Mouse (Mus musculus) MEL (cell line): ENCODE results near the gene Jag2. TPM values are rescaled to one million over a fixed set of nuclear protein-coding genes. Genes with fewer than 3 reads are reported as not detected.
A peak's percentile ranks its signal among the peaks of the same experiment; 100 is the strongest.

ENCODE experiments used
- DNase-seq: peaks from one replicate; pipeline ENCODE4 v3.0.0; 2011; ENCODE audit warnings: low read depth, low spot score
- H3K27ac ChIP-seq: 2 replicates; pipeline ENCODE4 v1.5.1; 2012; ENCODE audit warnings: low read depth, mild to moderate bottlenecking, control low read depth, low read length, moderate library complexity; ENCODE audit not compliant: control insufficient read depth
- H3K27me3 ChIP-seq, 2 experiments: fragments of 150-350 bp in 1 of 2; sonication (generic) in 1 of 2; 2 replicates each; pipeline ENCODE4 v1.6.1; 2012; ENCODE audit warnings: low read length in 2 of 2, mild to moderate bottlenecking in 2 of 2, improper control_type of control experiment in 1 of 2, moderate library complexity in 1 of 2; ENCODE audit not compliant: insufficient read depth in 2 of 2, control insufficient read depth in 1 of 2
- H3K36me3 ChIP-seq, 2 experiments: 2 replicates each; pipeline ENCODE4 v1.6.1; 2012 to 2014; ENCODE audit warnings: low read length in 2 of 2, improper control_type of control experiment in 1 of 2, inconsistent platforms in 1 of 2, mild to moderate bottlenecking in 1 of 2; ENCODE audit not compliant: insufficient read depth in 2 of 2, control insufficient read depth in 1 of 2
- H3K4me1 ChIP-seq, 2 experiments: fragments of 150-350 bp in 1 of 2; sonication (generic) in 1 of 2; 2 replicates each; pipeline ENCODE4 v1.6.1; 2012; ENCODE audit warnings: low read length in 2 of 2, improper control_type of control experiment in 1 of 2, mild to moderate bottlenecking in 1 of 2; ENCODE audit not compliant: insufficient read depth in 2 of 2, control insufficient read depth in 1 of 2
- H3K4me3 ChIP-seq, 2 experiments: fragments of 150-350 bp in 1 of 2; sonication (generic) in 1 of 2; 2 replicates each; pipeline ENCODE4 v1.5.1; 2012; ENCODE audit warnings: low read depth in 2 of 2, low read length in 2 of 2, mild to moderate bottlenecking in 2 of 2, moderate library complexity in 2 of 2, control low read depth in 1 of 2, improper control_type of control experiment in 1 of 2; ENCODE audit not compliant: control insufficient read depth in 1 of 2, insufficient read depth in 1 of 2
- H3K79me2 ChIP-seq: 2 replicates; pipeline ENCODE4 v1.6.1; 2012; ENCODE audit warnings: mild to moderate bottlenecking, low read length, moderate library complexity; ENCODE audit not compliant: control insufficient read depth, poor library complexity, insufficient read depth
- H3K9ac ChIP-seq: 2 replicates; pipeline ENCODE4 v1.6.1; 2012; ENCODE audit warnings: low read depth, mild to moderate bottlenecking, control low read depth, low read length, moderate library complexity; ENCODE audit not compliant: control insufficient read depth, poor library complexity, severe bottlenecking
- H3K9me3 ChIP-seq: fragments of 150-350 bp; sonication (generic); replicated peaks from 2 replicates; pipeline ENCODE4 v1.6.1; 2012; ENCODE audit warnings: mild to moderate bottlenecking, low read length, improper control_type of control experiment, moderate library complexity; ENCODE audit not compliant: insufficient read depth
- BHLHE40 ChIP-seq: IDR thresholded peaks from 2 replicates; pipeline ENCODE4 v1.6.1; 2012; ENCODE audit warnings: low read depth, mild to moderate bottlenecking, inconsistent platforms, low read length, improper control_type of control experiment, borderline replicate concordance
- CHD1 ChIP-seq: IDR thresholded peaks from 2 replicates; pipeline ENCODE4 v1.6.1; 2012; ENCODE audit warnings: low read depth, mild to moderate bottlenecking, inconsistent platforms, low read length, improper control_type of control experiment
- CHD2 ChIP-seq: IDR thresholded peaks from 2 replicates; pipeline ENCODE4 v1.6.1; 2011; ENCODE audit warnings: low read length, improper control_type of control experiment
- CTCF ChIP-seq, 3 experiments: IDR thresholded peaks in 2 of 3; conservative IDR thresholded peaks in 1 of 3; 2 replicates each; pipeline ENCODE4 v1.5.1; 2011 to 2012; ENCODE audit warnings: low read length in 3 of 3, low read depth in 2 of 3, mild to moderate bottlenecking in 2 of 3, improper control_type of control experiment in 1 of 3, inconsistent platforms in 1 of 3, mixed read lengths in 1 of 3, moderate library complexity in 1 of 3; ENCODE audit not compliant: control insufficient read depth in 1 of 3, insufficient read depth in 1 of 3, poor library complexity in 1 of 3, severe bottlenecking in 1 of 3
- E2F4 ChIP-seq: IDR thresholded peaks from 2 replicates; pipeline ENCODE4 v1.6.1; 2011; ENCODE audit warnings: low read depth, low read length, improper control_type of control experiment, borderline replicate concordance
- ELF1 ChIP-seq: IDR thresholded peaks from 2 replicates; pipeline ENCODE4 v1.6.1; 2014; ENCODE audit warnings: low read depth, mild to moderate bottlenecking, inconsistent platforms, low read length, improper control_type of control experiment, moderate library complexity
- EP300 ChIP-seq, 2 experiments: IDR thresholded peaks; 2 replicates each; pipeline ENCODE4 v1.6.1; 2011; ENCODE audit warnings: improper control_type of control experiment in 2 of 2, low read length in 2 of 2, low read depth in 1 of 2, mild to moderate bottlenecking in 1 of 2
- GABPA ChIP-seq: IDR thresholded peaks from 2 replicates; pipeline ENCODE4 v1.6.1; 2012; ENCODE audit warnings: low read depth, mild to moderate bottlenecking, inconsistent platforms, low read length, improper control_type of control experiment, moderate library complexity
- GATA1 ChIP-seq: IDR thresholded peaks from 2 replicates; pipeline ENCODE4 v1.6.1; 2011; ENCODE audit warnings: low read depth, low read length, improper control_type of control experiment
- HCFC1 ChIP-seq: IDR thresholded peaks from 2 replicates; pipeline ENCODE4 v1.6.1; 2012; ENCODE audit warnings: low read depth, mild to moderate bottlenecking, inconsistent platforms, low read length, improper control_type of control experiment, moderate library complexity
- KAT2A ChIP-seq: conservative IDR thresholded peaks from 2 replicates; pipeline ENCODE4 v1.6.1; 2012; ENCODE audit warnings: low read depth, low read length, improper control_type of control experiment, inconsistent platforms
- MAX ChIP-seq: IDR thresholded peaks from 2 replicates; pipeline ENCODE4 v1.6.1; 2011; ENCODE audit warnings: low read length, improper control_type of control experiment
- MAZ ChIP-seq: IDR thresholded peaks from 2 replicates; pipeline ENCODE4 v1.6.1; 2012; ENCODE audit warnings: low read depth, mild to moderate bottlenecking, inconsistent platforms, low read length, improper control_type of control experiment
- MEF2A ChIP-seq: IDR thresholded peaks from 2 replicates; pipeline ENCODE4 v1.6.1; 2014; ENCODE audit warnings: low read depth, mild to moderate bottlenecking, inconsistent platforms, low read length, improper control_type of control experiment; ENCODE audit not compliant: poor library complexity, insufficient replicate concordance, severe bottlenecking; ENCODE audit errors: extremely low read depth
- MXI1 ChIP-seq: IDR thresholded peaks from 2 replicates; pipeline ENCODE4 v1.6.1; 2011; ENCODE audit warnings: mild to moderate bottlenecking, low read depth, low read length, improper control_type of control experiment
- MYB ChIP-seq: IDR thresholded peaks from 2 replicates; pipeline ENCODE4 v1.6.1; 2011; ENCODE audit warnings: mild to moderate bottlenecking, low read depth, low read length, improper control_type of control experiment
- NELFE ChIP-seq: IDR thresholded peaks from 2 replicates; pipeline ENCODE4 v1.6.1; 2011; ENCODE audit warnings: low read depth, low read length, improper control_type of control experiment
- NRF1 ChIP-seq: IDR thresholded peaks from 2 replicates; pipeline ENCODE4 v1.6.1; 2014; ENCODE audit warnings: low read depth, mild to moderate bottlenecking, inconsistent platforms, low read length, improper control_type of control experiment, moderate library complexity; ENCODE audit not compliant: poor library complexity, insufficient read depth, severe bottlenecking
- POLR2A ChIP-seq, 2 experiments: IDR thresholded peaks; 2 replicates each; pipeline ENCODE4 v1.6.1; 2011 to 2012; ENCODE audit warnings: low read length in 2 of 2, mild to moderate bottlenecking in 2 of 2, control low read depth in 1 of 2, improper control_type of control experiment in 1 of 2, low read depth in 1 of 2, moderate library complexity in 1 of 2; ENCODE audit not compliant: control insufficient read depth in 1 of 2, insufficient read depth in 1 of 2, poor library complexity in 1 of 2
- POLR2AphosphoS2 ChIP-seq: IDR thresholded peaks from 2 replicates; pipeline ENCODE4 v1.6.1; 2011; ENCODE audit warnings: low read length, improper control_type of control experiment
- RAD21 ChIP-seq: IDR thresholded peaks from 2 replicates; pipeline ENCODE4 v1.6.1; 2011; ENCODE audit warnings: mild to moderate bottlenecking, low read depth, low read length, improper control_type of control experiment
- SIN3A ChIP-seq: IDR thresholded peaks from 2 replicates; pipeline ENCODE4 v1.6.1; 2012; ENCODE audit warnings: low read length, improper control_type of control experiment, inconsistent platforms
- TAL1 ChIP-seq: IDR thresholded peaks from 2 replicates; pipeline ENCODE4 v1.6.1; 2012; ENCODE audit warnings: mild to moderate bottlenecking, inconsistent platforms, low read length, moderate library complexity, mixed read lengths
- TBP ChIP-seq: IDR thresholded peaks from 2 replicates; pipeline ENCODE4 v1.8.0; 2011; ENCODE audit warnings: low read depth, low read length, improper control_type of control experiment
- TCF12 ChIP-seq: IDR thresholded peaks from 2 replicates; pipeline ENCODE4 v1.6.1; 2014; ENCODE audit warnings: low read depth, mild to moderate bottlenecking, inconsistent platforms, low read length, improper control_type of control experiment, moderate library complexity
- USF1 ChIP-seq: IDR thresholded peaks from 2 replicates; pipeline ENCODE4 v1.6.1; 2014; ENCODE audit warnings: low read depth, mild to moderate bottlenecking, inconsistent platforms, low read length, improper control_type of control experiment, moderate library complexity
- ZMIZ1 ChIP-seq: IDR thresholded peaks from 2 replicates; pipeline ENCODE4 v1.6.1; 2012; ENCODE audit warnings: low read depth, mild to moderate bottlenecking, inconsistent platforms, low read length, improper control_type of control experiment, moderate library complexity
- ZNF384 ChIP-seq: IDR thresholded peaks from 2 replicates; pipeline ENCODE4 v1.6.1; 2012; ENCODE audit warnings: low read depth, mild to moderate bottlenecking, inconsistent platforms, low read length, improper control_type of control experiment
- polyA plus RNA-seq, 2 experiments: library from polyadenylated mRNA; stranded (reverse) in 1 of 2; unstranded in 1 of 2; fragments of >175 nt in 1 of 2; fragments of >200 nt in 1 of 2; gene quantifications; 2 replicates each; pipeline versions ENCODE4 v1.2.1 to v1.2.4; 2012; ENCODE audit warnings: low replicate concordance in 2 of 2, low read depth in 1 of 2; ENCODE audit not compliant: insufficient read length in 2 of 2, insufficient read depth in 1 of 2, missing spikeins in 1 of 2
- total RNA-seq: library from RNA; depleted of rRNA; stranded (reverse); fragments of 300-350 nt; gene quantifications from 2 replicates; pipeline ENCODE4 v1.2.3, GENCODE M21; 2012

Jag2 gene
- total and polyA plus RNA-seq, 3 experiments = 1.0 to 3.9 TPM; not detected in 1

DNA sequence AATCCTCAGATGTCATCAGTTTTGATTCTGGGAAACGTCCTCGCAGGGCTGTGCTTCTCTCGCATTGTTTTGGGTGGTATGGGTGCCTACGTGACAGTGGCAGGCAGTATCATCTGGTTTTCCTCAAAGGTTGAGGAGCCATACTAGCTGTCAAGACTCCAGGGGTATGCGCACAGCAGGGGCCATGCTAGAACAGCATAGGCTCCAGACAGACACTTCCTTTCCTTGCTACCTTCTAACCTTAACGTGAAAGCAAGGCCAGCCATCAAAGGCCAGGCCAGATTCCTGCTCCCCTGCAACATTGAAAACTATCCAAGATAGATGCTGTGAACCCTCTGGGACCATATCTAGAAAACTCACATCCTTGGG is 21.2 kb upstream of the Jag2 start (continued):
- 0 out of 2 replicates have a peak, but pooled peaks have one; percentile 15 for TF ChIP-seq GABPA

- no peaks in the 10 kb centered on the region for H3K9me3 ChIP-seq
- peak overlapping the region; percentile 69 for H3K9ac ChIP-seq
- H3K36me3 ChIP-seq = peaks cover 0 to 18% of the 10 kb centered on the region in 2 experiments; a peak in 2 of 4 replicates
- H3K4me1 ChIP-seq = peaks cover 14 to 30% of the 10 kb centered on the region in 2 experiments
- peak; percentile 99 for DNase-seq
- H3K27ac ChIP-seq = 0 out of 2 replicates have a peak overlapping the region, but pooled peaks have one; percentile 2
- TF ChIP-seq E2F4 = peak; percentile 46; the same call in 1 of the 2 replicates
- peak; percentile 75; the same call in 1 of the 2 replicates for TF ChIP-seq HCFC1
- no peak for TF ChIP-seq RAD21
- peak; percentile 47; the same call in 1 of the 2 replicates for TF ChIP-seq BHLHE40
- TF ChIP-seq MEF2A = no peak
- TF ChIP-seq GATA1 = no peak
- TF ChIP-seq MYB = no peak
- TF ChIP-seq MAZ = peak; percentile 17; the same call in 1 of the 2 replicates
- TF ChIP-seq CHD1 = no peak
- peak; percentile 3 for TF ChIP-seq CHD2
- TF ChIP-seq NELFE = peak; percentile 68
- TF ChIP-seq CTCF (IDR thresholded peaks at IDR 0.05 in 2 of 3, conservative IDR thresholded peaks at IDR 0.05 in 1 of 3; ENCODE audit: control insufficient read depth in 1 of 3, insufficient read depth in 1 of 3, low read depth in 2 of 3, low read length in 3 of 3, poor library complexity in 1 of 3, severe bottlenecking in 1 of 3) = no peak
- peak; percentile 26; the same call in 1 of the 2 replicates for TF ChIP-seq TAL1
- peak; percentile 73 for TF ChIP-seq MAX
- TF ChIP-seq SIN3A = peak; percentile 58
- peak; percentile 41; the same call in 1 of the 2 replicates for TF ChIP-seq TBP
- peak in 1 of 2 experiments; percentile 82; a peak in 2 of 4 replicates for TF ChIP-seq POLR2A (IDR thresholded peaks at IDR 0.05; ENCODE audit: control insufficient read depth in 1 of 2, insufficient read depth in 1 of 2, low read depth in 1 of 2, low read length in 2 of 2, poor library complexity in 1 of 2)
- TF ChIP-seq NRF1 = peak; percentile 71
- peak; percentile 60 for TF ChIP-seq ZMIZ1
- TF ChIP-seq TCF12 = 0 out of 2 replicates have a peak, but pooled peaks have one; percentile 37
- peak; percentile 63; the same call in 1 of the 2 replicates for TF ChIP-seq POLR2AphosphoS2
- TF ChIP-seq MXI1 = peak; percentile 75
- TF ChIP-seq KAT2A = no peak
- 0 out of 2 replicates have a peak, but pooled peaks have one; percentile 26 for TF ChIP-seq ELF1
- TF ChIP-seq EP300 (IDR thresholded peaks at IDR 0.05; ENCODE audit: low read depth in 1 of 2, low read length in 2 of 2) = peak; percentile 5 to 6; a peak in 1 of 4 replicates
- peak; percentile 83 for TF ChIP-seq USF1
- TF ChIP-seq ZNF384 = peak; percentile 69
- no peaks in the 10 kb centered on the region; the same call in 1 of the 2 replicates for H3K79me2 ChIP-seq
- H3K27me3 ChIP-seq = no peaks in the 10 kb centered on the region
- H3K4me3 ChIP-seq = peak overlapping the region; percentile 57 to 73
These were observed 20.6 kb upstream of the Jag2 start for GRCm38 (mm10) chr12:112950040-112950760.
